Mouse (Mus musculus): ENCODE measurements at regions not wholly inside any gene's neighbourhood (a gene's known extent, or its start where the extent isn't known, plus 50 kb on each side); places are given as distances from the start of the nearest gene placed in this dataset.

- peak; percentile 21 for DNase-seq (ENCODE audit: low read depth, low spot score)
Measured at GRCm38 (mm10) chr7:130073890-130074819, 446.0 kb downstream of the Ate1 start.

- no peak for DNase-seq (ENCODE audit: low read depth, low spot score)
Measured at GRCm38 (mm10) chr7:130082662-130083061, 437.5 kb downstream of the Ate1 start.

- peak; percentile 67 for DNase-seq (ENCODE audit: low read depth, low spot score)
Measured at GRCm38 (mm10) chr7:130085706-130086105, 434.5 kb downstream of the Ate1 start.

GRCm38 (mm10) chr7:130089896-130090610, 430.1 kb downstream of the Ate1 start:
- DNase-seq (ENCODE audit: low read depth, low spot score): no peak

- DNase-seq (ENCODE audit: low read depth, low spot score): peak; percentile 56
Measured at GRCm38 (mm10) chr7:130091942-130092341, 428.2 kb downstream of the Ate1 start.

- no peak for DNase-seq (ENCODE audit: low read depth, low spot score)
Measured at GRCm38 (mm10) chr7:130095141-130095540, 425.0 kb downstream of the Ate1 start.

- DNase-seq (ENCODE audit: low read depth, low spot score): no peak
Measured at GRCm38 (mm10) chr7:130098606-130099005, 421.6 kb downstream of the Ate1 start.

GRCm38 (mm10) chr7:130102671-130103070, 417.5 kb downstream of the Ate1 start:
- no peak for DNase-seq (ENCODE audit: low read depth, low spot score)

- no peak for DNase-seq (ENCODE audit: low read depth, low spot score)
Measured at GRCm38 (mm10) chr7:130106961-130107360, 413.2 kb downstream of the Ate1 start.

GRCm38 (mm10) chr7:130108362-130108761, 411.8 kb downstream of the Ate1 start:
- peak; percentile 25 for DNase-seq (ENCODE audit: low read depth, low spot score)

Data from R1 (cell line).